Mouse (Mus musculus) cerebral cortex, adult 2 months (tissue): ENCODE results near the gene Tex2.

Experiments
- WGBS: fragments of 180-500 bp; shearing (Covaris S2); methylation state at CpG from one replicate; pipeline ENCODE4 v1.1.7; 2018; 5-methylcytosine and 5-hydroxymethylcytosine counted together

Tex2 gene

DNA sequence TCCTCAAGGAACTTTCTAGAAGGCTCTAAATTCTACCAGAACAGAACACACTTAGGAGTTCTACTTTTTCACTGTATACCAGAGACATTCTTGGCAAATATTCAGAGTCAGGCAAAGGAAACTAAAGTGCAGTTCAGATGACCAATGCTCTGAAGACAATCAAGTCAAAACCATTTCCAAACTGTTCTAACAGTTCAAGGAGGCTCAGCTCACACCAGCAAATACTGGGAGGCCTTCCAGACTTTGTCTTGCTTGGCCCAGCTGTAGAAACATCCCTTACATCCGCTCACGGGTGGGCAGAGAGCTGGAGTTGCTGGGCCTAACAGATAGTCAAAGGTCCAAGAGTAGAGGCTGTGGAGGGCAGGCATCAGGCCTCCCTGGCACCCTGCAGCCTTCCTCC is 34.1 kb downstream of the Tex2 start:
- WGBS = 71% methylated on average over 2 of the region's 2 CpGs

DNA sequence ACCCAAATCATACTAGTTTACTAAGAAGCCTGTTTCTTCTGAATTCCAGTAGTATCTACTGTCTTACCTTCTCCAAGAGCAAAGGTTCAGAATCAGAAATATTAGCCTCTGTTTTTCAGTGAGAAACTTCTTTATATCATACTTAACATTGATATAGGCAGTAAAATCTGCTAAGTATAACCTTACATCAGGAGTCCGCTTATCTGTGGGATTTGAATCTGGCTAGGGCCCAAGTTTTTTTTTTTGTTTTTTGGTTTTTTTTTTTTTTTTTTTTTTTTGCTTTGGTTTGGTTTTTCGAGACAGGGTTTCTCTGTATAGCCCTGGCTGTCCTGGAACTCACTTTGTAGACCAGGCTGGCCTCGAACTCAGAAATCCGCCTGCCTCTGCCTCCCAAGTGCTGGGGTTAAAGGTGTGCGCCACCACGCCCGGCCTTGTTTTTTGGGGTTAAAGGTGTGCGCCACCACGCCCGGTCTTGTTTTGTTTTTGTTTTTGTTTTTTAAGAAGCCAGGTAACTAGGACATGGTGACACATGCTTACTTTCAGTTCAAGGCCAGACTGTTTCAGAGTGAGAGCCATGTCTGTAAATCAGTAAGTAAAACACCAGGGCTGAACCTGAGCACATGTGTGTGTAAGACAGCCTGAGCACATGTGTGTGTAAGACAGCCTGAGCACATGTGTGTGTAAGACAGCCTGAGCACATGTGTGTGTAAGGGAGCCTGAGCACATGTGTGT is 35.4 kb downstream of the Tex2 start:
- 94% methylated on average over 10 of the region's 10 CpGs for WGBS

- WGBS = 87% methylated on average over 9 of the region's 9 CpGs
These were observed 38.8 kb downstream of the Tex2 start for GRCm38 (mm10) chr11:106574456-106574855.

DNA sequence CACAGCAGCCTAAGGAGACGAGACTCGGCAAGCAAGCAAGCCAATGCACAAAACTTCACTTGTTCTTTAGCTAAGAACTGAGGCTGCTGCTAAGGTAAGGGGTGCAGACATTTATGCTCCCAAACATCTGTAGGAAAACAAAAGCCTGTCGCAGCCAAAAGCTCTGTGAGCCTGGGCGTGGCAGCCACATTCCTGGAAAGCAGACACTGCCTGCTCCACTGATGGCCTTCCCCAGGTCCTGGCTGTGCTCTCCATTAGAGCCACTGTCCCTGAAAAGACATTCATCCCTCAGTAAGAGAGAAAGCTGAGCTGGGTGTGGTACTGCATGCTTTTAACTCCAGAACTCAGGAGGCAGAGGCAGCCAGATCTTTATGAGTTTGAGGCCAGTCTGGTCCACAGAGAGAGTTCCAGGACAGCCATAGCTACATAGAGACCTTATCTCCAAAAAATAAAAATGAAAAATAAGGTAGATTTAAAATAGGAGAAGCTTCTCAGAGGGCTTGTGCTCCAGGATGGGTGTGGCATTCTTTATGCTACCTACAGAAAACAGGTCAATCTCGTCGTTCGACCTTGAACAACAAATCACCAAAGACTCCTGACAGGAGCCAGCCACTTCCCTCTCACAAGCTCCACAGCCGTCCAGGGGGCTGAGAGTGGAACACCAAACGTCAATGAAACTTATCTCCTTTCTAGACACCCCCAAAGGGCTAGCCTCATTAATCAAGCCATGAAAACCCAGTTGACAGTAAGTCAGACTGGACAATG is 39.6 kb downstream of the Tex2 start:
- WGBS = 84% methylated on average over 9 of the region's 9 CpGs

- WGBS = 76% methylated on average over 9 of the region's 9 CpGs
These were observed 40.3 kb downstream of the Tex2 start for GRCm38 (mm10) chr11:106572958-106573357.

- 52% methylated on average over 15 of the region's 15 CpGs for WGBS
These were observed 41.0 kb downstream of the Tex2 start for GRCm38 (mm10) chr11:106572020-106572782.

- 78% methylated on average over 11 of the region's 11 CpGs for WGBS
These were observed 41.9 kb downstream of the Tex2 start for GRCm38 (mm10) chr11:106571026-106571983.

DNA sequence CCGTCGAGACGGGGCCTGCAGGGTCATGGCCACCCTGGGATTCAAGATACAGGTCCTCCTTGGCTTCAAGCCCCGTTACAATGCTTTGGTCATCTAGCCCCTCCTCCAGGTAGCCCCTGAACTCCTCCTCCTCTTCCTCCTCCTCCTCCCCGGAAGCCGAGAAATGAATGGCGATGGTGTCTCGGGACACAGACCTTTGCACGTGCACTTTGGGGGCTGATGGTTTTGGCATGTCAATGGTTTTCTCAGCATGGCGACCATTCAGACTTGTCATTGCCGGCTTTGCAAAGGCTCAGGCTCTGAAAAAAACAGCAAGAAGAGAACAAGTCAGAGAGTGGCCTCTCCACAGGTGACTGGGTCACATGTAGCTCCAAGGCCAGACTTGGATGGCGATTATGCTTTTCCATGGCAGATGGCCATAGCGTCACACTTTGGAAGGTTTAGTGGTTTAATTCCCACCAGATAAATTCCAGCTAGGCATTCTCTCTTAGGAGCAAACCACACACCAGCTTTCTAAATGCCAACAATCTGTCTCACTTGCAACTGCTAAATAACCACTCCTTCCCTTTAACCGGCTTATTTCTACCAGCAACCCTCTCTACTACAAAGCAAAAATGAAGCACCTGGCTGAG is 44.8 kb downstream of the Tex2 start:
- 81% methylated on average over 14 of the region's 14 CpGs for WGBS

DNA sequence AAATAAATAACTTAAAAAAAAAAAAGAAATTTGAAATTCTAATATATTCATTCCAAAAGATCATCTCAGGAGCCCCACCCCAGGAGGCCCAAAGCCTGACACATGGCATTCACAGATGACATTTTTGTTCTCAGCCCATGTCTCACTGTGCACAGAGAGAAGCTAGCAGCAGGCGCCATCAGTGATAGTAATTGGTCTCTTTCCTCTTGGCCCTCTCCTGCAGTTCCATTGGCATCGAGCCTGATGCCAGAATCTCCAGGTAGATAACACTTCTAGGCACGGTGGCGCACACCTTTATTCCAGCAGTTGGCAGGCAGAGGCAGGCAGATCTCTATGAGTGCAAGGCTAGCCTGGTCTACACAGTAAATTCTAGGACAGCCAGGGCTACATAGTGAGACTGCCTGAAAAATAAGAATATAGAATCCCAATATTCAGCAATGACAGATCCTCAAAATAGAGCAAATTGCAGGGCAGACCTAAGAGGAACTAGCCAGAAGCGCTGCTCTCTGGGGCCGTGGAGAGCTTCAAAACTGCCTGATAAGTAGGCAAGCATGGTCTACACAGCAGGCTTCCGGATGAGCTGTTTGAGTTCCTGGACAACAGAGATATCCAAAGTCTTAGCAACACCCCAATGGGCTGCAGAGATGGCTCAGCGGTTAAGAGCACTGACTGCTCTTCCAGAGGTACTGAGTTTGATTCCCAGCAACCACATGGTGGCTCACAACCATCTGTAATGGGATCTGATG is 47.0 kb downstream of the Tex2 start:
- WGBS = 95% methylated on average over 8 of the region's 8 CpGs

GRCm38 (mm10) chr11:106564261-106564660 is 49.0 kb downstream of the Tex2 start:
- WGBS = 37% methylated on average over 12 of the region's 12 CpGs

DNA sequence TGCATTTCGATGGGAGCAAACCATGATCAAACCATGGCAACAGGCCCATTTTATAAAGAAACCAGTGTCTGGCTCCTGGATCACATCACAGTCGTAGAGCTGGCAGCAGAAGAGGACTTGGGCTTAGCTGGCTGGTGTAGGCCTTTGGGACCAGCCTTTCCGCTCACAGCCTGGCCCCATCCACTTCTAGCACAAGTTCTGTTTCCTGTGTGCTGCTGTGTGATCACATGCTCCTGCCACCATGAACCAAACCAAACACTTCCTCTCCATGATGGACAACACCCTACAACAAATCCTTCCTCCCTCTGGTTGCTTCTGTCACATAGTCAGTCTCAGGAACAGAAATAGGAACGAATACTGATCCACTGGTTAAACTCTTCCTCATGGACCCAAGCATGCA is 50.5 kb downstream of the Tex2 start:
- 56% methylated on average over 4 of the region's 4 CpGs for WGBS

DNA sequence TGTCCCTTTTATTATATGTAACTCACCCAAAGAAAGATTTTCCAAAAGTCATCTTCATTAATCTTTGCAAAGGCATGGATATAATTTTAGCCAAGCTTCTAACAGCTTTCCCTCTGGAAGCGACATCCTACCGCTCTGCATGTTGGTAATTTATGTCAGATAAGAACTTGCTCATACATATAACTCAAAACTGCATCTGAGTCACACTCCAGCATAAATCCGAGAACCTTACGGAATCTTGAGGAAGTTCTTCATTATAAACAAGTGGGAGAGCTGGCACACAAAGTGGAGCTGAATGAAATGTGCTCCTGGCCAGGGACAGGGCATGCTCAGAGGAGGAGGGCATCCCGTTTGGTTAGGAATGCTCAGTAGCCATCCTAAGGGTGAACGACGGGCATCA is 53.5 kb downstream of the Tex2 start:
- WGBS = 37% methylated on average over 7 of the region's 7 CpGs

GRCm38 (mm10) chr11:106558008-106558407 is 55.2 kb downstream of the Tex2 start:
- WGBS = 80% methylated on average over 4 of the region's 4 CpGs

- WGBS = 79% methylated on average over 7 of the region's 7 CpGs
These were observed 55.8 kb downstream of the Tex2 start for GRCm38 (mm10) chr11:106557398-106557797.

DNA sequence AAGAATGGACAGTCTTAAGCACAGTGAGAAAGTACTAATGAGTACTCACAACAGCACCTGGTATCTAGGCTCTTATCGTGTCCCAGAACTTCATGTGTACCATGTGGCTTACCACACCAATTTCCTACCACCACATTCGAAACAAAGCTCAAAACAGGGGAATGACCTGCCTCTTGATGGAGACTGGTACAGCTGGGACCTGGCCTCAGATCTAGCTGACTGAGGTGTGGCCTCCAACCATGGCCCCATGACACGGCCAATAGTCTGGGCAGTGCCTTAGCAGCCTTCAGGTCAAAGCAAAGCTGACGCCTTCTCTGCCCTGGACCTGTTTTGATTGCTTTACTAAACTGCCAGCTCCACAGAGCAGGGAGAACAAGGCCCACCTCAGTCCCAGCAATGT is 56.5 kb downstream of the Tex2 start:
- 81% methylated on average over 4 of the region's 4 CpGs for WGBS

- WGBS = 79% methylated on average over 10 of the region's 10 CpGs
These were observed 57.2 kb downstream of the Tex2 start for GRCm38 (mm10) chr11:106555805-106556615.

GRCm38 (mm10) chr11:106550398-106550797 is 62.8 kb downstream of the Tex2 start:
- WGBS = 87% methylated on average over 4 of the region's 4 CpGs

GRCm38 (mm10) chr11:106546081-106546480 is 67.1 kb downstream of the Tex2 start:
- 96% methylated on average over 4 of the region's 4 CpGs for WGBS

- WGBS = 86% methylated on average over 9 of the region's 9 CpGs
These were observed 68.3 kb downstream of the Tex2 start for GRCm38 (mm10) chr11:106544916-106545315.
